Mouse (Mus musculus) heart, embryonic 11.5 days (tissue): ENCODE results near the gene Nabp1. TPM values are rescaled to one million over a fixed set of nuclear protein-coding genes. Genes with fewer than 3 reads are reported as not detected.

Experiments
- ATAC-seq: fragments of 200-750 bp; cut with Nextera tagmentation; replicated peaks from 2 replicates; pipeline ENCODE4 v1.8.0; 2017; ENCODE audit warnings: moderate library complexity; ENCODE audit not compliant: insufficient number of reproducible peaks, low FRiP score, low TSS enrichment
- H3K27ac ChIP-seq: fragments of 300-500 bp; sonication (generic); 2 replicates; pipeline ENCODE4 v1.5.1; 2014; ENCODE audit warnings: mild to moderate bottlenecking, low read depth, low read length
- H3K27me3 ChIP-seq: fragments of 300-500 bp; sonication (generic); 2 replicates; pipeline ENCODE4 v1.6.1; 2014; ENCODE audit warnings: mild to moderate bottlenecking, low read length, mixed read lengths; ENCODE audit not compliant: control insufficient read depth, insufficient read depth
- H3K36me3 ChIP-seq: fragments of 300-500 bp; sonication (generic); 2 replicates; pipeline ENCODE4 v1.6.1; 2014; ENCODE audit warnings: mild to moderate bottlenecking, low read length, moderate library complexity, mixed read lengths; ENCODE audit not compliant: control insufficient read depth, insufficient read depth
- H3K4me1 ChIP-seq: fragments of 300-500 bp; sonication (generic); 2 replicates; pipeline ENCODE4 v1.6.1; 2014; ENCODE audit warnings: low read length; ENCODE audit not compliant: control insufficient read depth, insufficient read depth
- H3K4me2 ChIP-seq: fragments of 300-500 bp; sonication (generic); 2 replicates; pipeline ENCODE4 v1.6.1; 2014; ENCODE audit warnings: mild to moderate bottlenecking, moderate library complexity
- H3K4me3 ChIP-seq: fragments of 300-500 bp; sonication (generic); 2 replicates; pipeline ENCODE4 v1.5.1; 2014; ENCODE audit warnings: low read depth, low read length
- H3K9ac ChIP-seq: fragments of 300-500 bp; sonication (generic); 2 replicates; pipeline ENCODE4 v1.6.1; 2014; ENCODE audit warnings: mild to moderate bottlenecking, low read depth, low read length, moderate library complexity
- H3K9me3 ChIP-seq: fragments of 300-500 bp; sonication (generic); replicated peaks from 2 replicates; pipeline ENCODE4 v1.6.1; 2016; ENCODE audit warnings: low read length; ENCODE audit not compliant: control insufficient read depth
- WGBS: fragments of 180-500 bp; shearing (Covaris S2); extraction: QIAGEN DNeasy Blood & Tissue Kit; methylation state at CpG from one replicate; pipeline ENCODE4 v1.1.7; 2014; ENCODE audit not compliant: insufficient replicate concordance; 5-methylcytosine and 5-hydroxymethylcytosine counted together
- polyA plus RNA-seq: library from polyadenylated mRNA; unstranded; fragments of >200 nt; fragmentation: Nextera tagmentation; extraction: Ambion mirVana; gene quantifications from 2 replicates; pipeline ENCODE4 v1.2.1, GENCODE M21; 2014

The Nabp1 gene
- polyA plus RNA-seq, 1 experiment from 2014 or later = 14.0 TPM

GRCm38 (mm10) chr1:51477656-51478081 lies 556 bp downstream of the Nabp1 start:
- peak overlapping the region; percentile 96 for H3K4me2 ChIP-seq
- no peaks in the 10 kb centered on the region for H3K27me3 ChIP-seq
- H3K36me3 ChIP-seq = no peaks in the 10 kb centered on the region
- peak overlapping the region; percentile 71 for H3K4me3 ChIP-seq
- under 1% methylated on average over 25 of the region's 25 CpGs for WGBS
- peak overlapping the region; percentile 86 for H3K9ac ChIP-seq
- H3K9me3 ChIP-seq = no peaks in the 10 kb centered on the region
- peak; percentile 37; the same call in 1 of the 2 replicates for ATAC-seq
- H3K27ac ChIP-seq = peak overlapping the region; percentile 81
- H3K4me1 ChIP-seq = no peaks in the 10 kb centered on the region

GRCm38 (mm10) chr1:51476405-51476804 lies 1.8 kb downstream of the Nabp1 start:
- no peaks in the 10 kb centered on the region for H3K27me3 ChIP-seq
- no peaks in the 10 kb centered on the region for H3K9me3 ChIP-seq
- no peak overlapping the region for H3K27ac ChIP-seq
- H3K4me2 ChIP-seq = no peak overlapping the region
- no peaks in the 10 kb centered on the region for H3K36me3 ChIP-seq
- no peaks in the 10 kb centered on the region for H3K4me1 ChIP-seq
- no peak overlapping the region for H3K9ac ChIP-seq
- WGBS = 50% methylated on average over 1 of the region's 1 CpGs
- ATAC-seq = no peak
- no peak overlapping the region for H3K4me3 ChIP-seq

GRCm38 (mm10) chr1:51468077-51468476 lies 10.1 kb downstream of the Nabp1 start:
- no peak for ATAC-seq
- H3K4me3 ChIP-seq = no peak overlapping the region
- H3K9me3 ChIP-seq = no peaks in the 10 kb centered on the region
- H3K27me3 ChIP-seq = no peaks in the 10 kb centered on the region
- no peak overlapping the region for H3K9ac ChIP-seq
- no peaks in the 10 kb centered on the region for H3K4me1 ChIP-seq
- no peak overlapping the region for H3K27ac ChIP-seq
- no peak overlapping the region for H3K4me2 ChIP-seq
- H3K36me3 ChIP-seq = no peaks in the 10 kb centered on the region
- 55% methylated on average over 2 of the region's 2 CpGs for WGBS

- Histone ChIP-seq H3K4me2 (no peak overlapping the region), H3K9ac (no peak overlapping the region), H3K4me3 (no peak overlapping the region), H3K27ac (no peak overlapping the region), H3K9me3 (no peaks in the 10 kb centered on the region), H3K36me3 (no peaks in the 10 kb centered on the region), H3K27me3 (no peaks in the 10 kb centered on the region), H3K4me1 (no peaks in the 10 kb centered on the region)
- ATAC-seq = no peak
- WGBS = 75% methylated on average over 5 of the region's 5 CpGs
Observed at GRCm38 (mm10) chr1:51467181-51467580, 11.0 kb downstream of the Nabp1 start.

GRCm38 (mm10) chr1:51466385-51466784 lies 11.8 kb downstream of the Nabp1 start:
- WGBS = 37% methylated on average over 1 of the region's 1 CpGs

GRCm38 (mm10) chr1:51465285-51465684 lies 12.9 kb downstream of the Nabp1 start:
- H3K9ac ChIP-seq = no peak overlapping the region
- H3K36me3 ChIP-seq = no peaks in the 10 kb centered on the region
- ATAC-seq = no peak
- H3K4me3 ChIP-seq = no peak overlapping the region
- H3K4me1 ChIP-seq = no peaks in the 10 kb centered on the region
- no peaks in the 10 kb centered on the region for H3K9me3 ChIP-seq
- H3K4me2 ChIP-seq = no peak overlapping the region
- WGBS = 22% methylated on average over 2 of the region's 2 CpGs
- no peaks in the 10 kb centered on the region for H3K27me3 ChIP-seq
- H3K27ac ChIP-seq = no peak overlapping the region

More at GRCm38 (mm10) chr1:51466385-51466784, 11.8 kb downstream of the Nabp1 start:
- Histone ChIP-seq H3K9ac (no peak overlapping the region), H3K36me3 (no peaks in the 10 kb centered on the region), H3K4me1 (no peaks in the 10 kb centered on the region), H3K4me2 (no peak overlapping the region), H3K4me3 (no peak overlapping the region), H3K9me3 (no peaks in the 10 kb centered on the region), H3K27ac (no peak overlapping the region), H3K27me3 (no peaks in the 10 kb centered on the region)
- no peak for ATAC-seq

GRCm38 (mm10) chr1:51463038-51463437 lies 15.2 kb downstream of the Nabp1 start:
- 76% methylated on average over 5 of the region's 5 CpGs for WGBS

GRCm38 (mm10) chr1:51458731-51459450 lies 19.3 kb downstream of the Nabp1 start:
- ATAC-seq = no peak
- no peak overlapping the region for H3K4me2 ChIP-seq

More at GRCm38 (mm10) chr1:51463038-51463437, 15.2 kb downstream of the Nabp1 start:
- Histone ChIP-seq H3K27me3 (no peaks in the 10 kb centered on the region), H3K9me3 (no peaks in the 10 kb centered on the region), H3K9ac (no peak overlapping the region), H3K4me3 (no peak overlapping the region), H3K27ac (no peak overlapping the region), H3K4me2 (no peak overlapping the region), H3K36me3 (no peaks in the 10 kb centered on the region), H3K4me1 (no peaks in the 10 kb centered on the region)
- ATAC-seq = no peak

GRCm38 (mm10) chr1:51458089-51458488 lies 20.1 kb downstream of the Nabp1 start:
- Histone ChIP-seq H3K4me1 (no peaks in the 10 kb centered on the region), H3K9ac (no peak overlapping the region), H3K4me2 (no peak overlapping the region), H3K4me3 (no peak overlapping the region), H3K27ac (no peak overlapping the region), H3K27me3 (no peaks in the 10 kb centered on the region), H3K9me3 (no peaks in the 10 kb centered on the region), H3K36me3 (no peaks in the 10 kb centered on the region)
- ATAC-seq = no peak
- 48% methylated on average over 6 of the region's 6 CpGs for WGBS

More at GRCm38 (mm10) chr1:51458731-51459450, 19.3 kb downstream of the Nabp1 start:
- H3K9me3 ChIP-seq = no peaks in the 10 kb centered on the region
- H3K27me3 ChIP-seq = no peaks in the 10 kb centered on the region
- H3K4me3 ChIP-seq = no peak overlapping the region
- H3K36me3 ChIP-seq = no peaks in the 10 kb centered on the region
- no peak overlapping the region for H3K27ac ChIP-seq
- no peaks in the 10 kb centered on the region for H3K4me1 ChIP-seq
- 64% methylated on average over 10 of the region's 10 CpGs for WGBS
- H3K9ac ChIP-seq = no peak overlapping the region
